Mouse (Mus musculus): ENCODE data around the gene Gm20388. TPM values are rescaled to one million over a fixed set of nuclear protein-coding genes. Genes with fewer than 3 reads are reported as not detected.

The Gm20388 gene
- polyA plus RNA-seq, 1 experiment from 2014 or later: not detected

DNA sequence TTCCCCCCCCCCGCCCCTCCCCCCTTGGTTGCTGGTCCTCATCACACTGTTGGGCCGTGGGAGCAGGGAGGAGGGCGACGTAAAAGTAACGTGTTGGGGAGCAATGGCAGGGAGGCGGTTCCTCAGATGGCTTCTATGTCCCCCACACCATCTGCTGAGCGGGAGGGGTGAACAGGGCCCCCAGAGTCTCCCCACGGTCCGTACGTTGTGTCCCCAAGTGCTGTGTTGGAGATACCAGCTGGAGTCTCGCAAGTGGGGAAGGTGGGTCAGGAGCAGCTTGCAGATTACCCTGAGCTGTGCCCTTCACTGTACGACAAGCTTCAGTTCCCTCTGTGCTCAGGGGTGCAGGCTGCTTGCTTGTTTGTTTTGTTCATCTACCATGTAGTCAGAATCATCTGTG is 1813.2 kb downstream of the Gm20388 start:
- no peak overlapping the region for H3K9ac ChIP-seq
- no peak overlapping the region for H3K27ac ChIP-seq (replicated peaks)
- 67% methylated on average over 12 of the region's 12 CpGs for WGBS
- H3K4me2 ChIP-seq: no peak overlapping the region
- H3K4me3 ChIP-seq: no peak overlapping the region
- no peak for ATAC-seq (ENCODE audit: extremely low read depth, insufficient number of reproducible peaks, low FRiP score, low TSS enrichment)
- 0 out of 2 replicates have a peak, but pooled peaks cover 6% of the 10 kb centered on the region for H3K9me3 ChIP-seq
- peaks cover 93% of the 10 kb centered on the region for H3K27me3 ChIP-seq (replicated peaks)
- H3K36me3 ChIP-seq: no peaks in the 10 kb centered on the region
- no peaks in the 10 kb centered on the region for H3K4me1 ChIP-seq

DNA sequence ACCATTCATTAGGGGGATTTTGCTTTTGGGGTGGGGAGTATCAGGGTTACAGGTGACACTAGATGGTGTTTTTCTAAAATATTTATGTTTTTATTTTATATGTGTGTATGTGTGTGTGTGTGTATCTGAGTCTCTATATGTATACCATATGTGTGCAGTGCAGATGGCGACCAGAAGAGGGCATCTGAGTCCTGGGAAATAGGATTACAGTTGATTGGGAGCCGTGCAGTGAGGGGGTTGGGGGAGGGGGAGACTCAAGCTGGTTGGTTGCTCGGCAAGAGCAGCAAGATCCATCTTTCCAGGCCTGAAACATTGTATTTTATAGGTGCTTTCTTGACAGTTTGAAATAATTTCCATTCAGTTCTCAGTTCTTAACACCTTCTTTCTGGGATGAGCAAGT is 1816.5 kb downstream of the Gm20388 start:
- no peak overlapping the region for H3K4me3 ChIP-seq
- peaks cover 17% of the 10 kb centered on the region; the same call in 1 of the 2 replicates for H3K4me1 ChIP-seq
- no peak for ATAC-seq (ENCODE audit: extremely low read depth, insufficient number of reproducible peaks, low FRiP score, low TSS enrichment)
- 0 out of 2 replicates have a peak, but pooled peaks cover 6% of the 10 kb centered on the region for H3K9me3 ChIP-seq
- 50% methylated on average over 3 of the region's 3 CpGs for WGBS
- H3K27me3 ChIP-seq (replicated peaks): peaks cover 98% of the 10 kb centered on the region
- no peak overlapping the region for H3K9ac ChIP-seq
- no peak overlapping the region for H3K4me2 ChIP-seq
- no peak overlapping the region for H3K27ac ChIP-seq (replicated peaks)
- H3K36me3 ChIP-seq: no peaks in the 10 kb centered on the region

DNA sequence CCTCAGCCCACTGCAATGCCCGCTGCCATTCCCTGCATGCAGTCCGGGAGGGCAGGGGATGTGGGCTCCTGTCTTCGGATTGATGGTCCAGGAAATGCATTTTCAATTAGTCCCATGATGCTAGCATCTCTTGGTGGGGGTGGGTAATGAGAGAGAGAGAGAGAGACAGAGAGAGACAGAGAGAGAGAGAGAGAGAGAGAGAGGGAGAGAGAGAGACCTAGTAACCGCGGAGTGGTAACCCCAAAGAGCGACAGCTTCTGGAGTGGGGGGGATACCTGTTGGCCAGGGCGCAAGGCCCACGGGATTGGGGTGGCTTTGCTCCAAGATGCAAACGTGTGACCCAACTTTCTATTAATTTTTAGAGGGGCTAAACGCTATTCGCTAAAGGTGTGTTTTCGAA is 1818.7 kb downstream of the Gm20388 start, which contains the start of gene Jph3:
TSS of gene Jph3 (plus strand) at position 301 of the 400 bp plus-strand sequence.
- Histone ChIP-seq H3K9me3 (0 out of 2 replicates have a peak, but pooled peaks cover 6% of the 10 kb centered on the region), H3K4me2 (peak within 1 kb of the TSS; percentile 79), H3K4me1 (peaks cover 17% of the 10 kb centered on the region; the same call in 1 of the 2 replicates), H3K27me3 (replicated peaks) (peaks cover 98% of the 10 kb centered on the region), H3K27ac (replicated peaks) (no peak within 1 kb of the TSS), H3K9ac (peak within 1 kb of the TSS; percentile 52), H3K36me3 (no peaks in the 10 kb centered on the region), H3K4me3 (peak within 1 kb of the TSS; percentile 57)
- 12% methylated on average over 12 of the region's 12 CpGs for WGBS
- no peak for ATAC-seq (ENCODE audit: extremely low read depth, insufficient number of reproducible peaks, low FRiP score, low TSS enrichment)

DNA sequence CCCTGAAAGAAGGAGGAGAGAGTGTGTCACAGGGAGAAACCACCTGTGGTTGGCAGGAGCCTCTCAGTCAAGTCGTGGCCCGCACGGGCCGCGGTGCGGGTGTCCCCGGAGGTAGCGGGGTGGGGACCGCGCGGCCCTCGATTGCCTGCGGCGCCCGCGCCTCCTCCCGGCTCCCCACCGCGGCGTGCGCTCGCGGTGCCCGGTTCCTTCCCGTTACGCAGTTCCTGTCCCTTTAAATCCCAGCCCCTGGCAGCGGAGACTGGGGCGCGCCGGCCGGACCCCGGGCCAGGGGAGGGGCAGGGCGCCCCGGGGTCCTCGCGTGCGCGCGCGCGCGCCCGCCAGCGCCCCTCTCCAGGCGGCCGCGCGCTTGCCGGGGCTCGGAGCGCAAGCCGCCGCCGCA is 1819.1 kb downstream of the Gm20388 start:
- Histone ChIP-seq H3K4me1 (peaks cover 17% of the 10 kb centered on the region; the same call in 1 of the 2 replicates), H3K9me3 (0 out of 2 replicates have a peak, but pooled peaks cover 6% of the 10 kb centered on the region), H3K4me3 (peak overlapping the region; percentile 57), H3K27me3 (replicated peaks) (peaks cover 96% of the 10 kb centered on the region), H3K36me3 (no peaks in the 10 kb centered on the region), H3K4me2 (peak overlapping the region; percentile 79), H3K27ac (replicated peaks) (no peak overlapping the region), H3K9ac (peak overlapping the region; percentile 52)
- under 1% methylated on average over 54 of the region's 54 CpGs for WGBS
- no peak for ATAC-seq (ENCODE audit: extremely low read depth, insufficient number of reproducible peaks, low FRiP score, low TSS enrichment)

DNA sequence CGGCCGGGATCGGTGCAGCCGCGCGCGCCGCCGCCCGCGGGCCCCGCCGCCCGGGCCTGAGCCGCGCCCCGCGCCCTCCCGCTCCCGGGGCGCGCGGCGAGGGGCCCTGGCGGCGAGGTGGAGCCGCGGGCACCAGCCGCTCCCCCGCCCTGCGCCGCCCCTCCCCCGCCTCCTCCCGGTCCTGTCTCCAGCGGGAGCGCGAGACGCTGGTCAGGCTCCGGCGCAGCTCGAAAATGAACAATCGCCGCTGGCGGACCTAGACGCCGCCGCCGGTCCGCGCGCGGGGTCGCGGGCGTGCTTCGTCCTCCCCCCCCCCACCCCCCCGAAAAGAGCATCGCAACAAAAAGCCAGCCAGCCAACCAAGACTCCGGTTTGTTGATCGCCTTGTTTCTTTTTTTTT is 1819.5 kb downstream of the Gm20388 start:
- Histone ChIP-seq H3K4me2 (peak overlapping the region; percentile 79), H3K36me3 (no peaks in the 10 kb centered on the region), H3K4me1 (peaks cover 17% of the 10 kb centered on the region; the same call in 1 of the 2 replicates), H3K27me3 (replicated peaks) (peaks cover 95% of the 10 kb centered on the region), H3K27ac (replicated peaks) (no peak overlapping the region), H3K4me3 (peak overlapping the region; percentile 57), H3K9ac (peak overlapping the region; percentile 52), H3K9me3 (0 out of 2 replicates have a peak, but pooled peaks cover 6% of the 10 kb centered on the region)
- under 1% methylated on average over 29 of the region's 60 CpGs for WGBS
- no peak for ATAC-seq (ENCODE audit: extremely low read depth, insufficient number of reproducible peaks, low FRiP score, low TSS enrichment)

DNA sequence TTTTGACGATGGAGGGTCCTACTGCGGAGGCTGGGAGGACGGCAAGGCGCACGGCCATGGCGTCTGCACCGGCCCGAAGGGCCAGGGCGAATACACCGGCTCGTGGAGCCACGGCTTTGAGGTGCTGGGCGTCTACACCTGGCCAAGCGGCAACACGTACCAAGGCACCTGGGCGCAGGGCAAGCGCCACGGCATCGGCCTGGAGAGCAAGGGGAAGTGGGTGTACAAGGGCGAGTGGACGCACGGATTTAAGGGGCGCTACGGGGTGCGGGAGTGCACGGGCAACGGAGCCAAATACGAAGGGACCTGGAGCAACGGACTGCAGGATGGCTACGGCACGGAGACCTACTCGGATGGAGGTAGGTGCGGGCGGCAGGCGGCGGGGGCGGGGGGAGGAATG is 1820.0 kb downstream of the Gm20388 start:
- Histone ChIP-seq H3K9me3 (0 out of 2 replicates have a peak, but pooled peaks cover 6% of the 10 kb centered on the region), H3K4me3 (peak overlapping the region; percentile 57), H3K9ac (no peak overlapping the region), H3K4me2 (peak overlapping the region; percentile 79), H3K36me3 (no peaks in the 10 kb centered on the region), H3K27me3 (replicated peaks) (peaks cover 96% of the 10 kb centered on the region), H3K27ac (replicated peaks) (no peak overlapping the region), H3K4me1 (peaks cover 17% of the 10 kb centered on the region; the same call in 1 of the 2 replicates)
- no peak for ATAC-seq (ENCODE audit: extremely low read depth, insufficient number of reproducible peaks, low FRiP score, low TSS enrichment)
- WGBS: under 1% methylated on average over 34 of the region's 37 CpGs

DNA sequence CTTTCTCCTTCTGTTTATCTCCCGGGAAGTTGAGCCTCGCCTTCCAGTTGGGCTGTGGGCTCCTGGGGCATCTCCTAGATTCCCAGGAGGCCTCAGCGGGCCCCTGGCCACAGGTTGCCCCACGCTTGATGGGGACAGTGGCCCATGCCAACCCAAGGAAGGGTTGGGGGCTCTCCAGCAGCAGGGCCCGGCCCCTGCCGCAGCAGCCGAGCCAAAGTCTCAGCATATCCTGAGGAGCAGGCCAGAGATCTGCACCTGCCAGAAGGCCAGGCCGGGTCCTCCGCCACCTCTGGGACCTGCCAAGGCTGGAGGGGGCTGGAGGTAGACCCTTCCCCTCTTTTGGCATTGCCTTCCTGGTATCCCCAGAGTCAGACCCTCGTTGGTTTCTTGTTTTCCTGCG is 1820.4 kb downstream of the Gm20388 start:
- Histone ChIP-seq H3K36me3 (no peaks in the 10 kb centered on the region), H3K27ac (replicated peaks) (no peak overlapping the region), H3K9ac (no peak overlapping the region), H3K4me3 (peak overlapping the region; percentile 57), H3K4me1 (peaks cover 17% of the 10 kb centered on the region; the same call in 1 of the 2 replicates), H3K27me3 (replicated peaks) (peaks cover 96% of the 10 kb centered on the region), H3K9me3 (0 out of 2 replicates have a peak, but pooled peaks cover 6% of the 10 kb centered on the region), H3K4me2 (peak overlapping the region; percentile 79)
- ATAC-seq (ENCODE audit: extremely low read depth, insufficient number of reproducible peaks, low FRiP score, low TSS enrichment): no peak
- WGBS: 4% methylated on average over 11 of the region's 11 CpGs

DNA sequence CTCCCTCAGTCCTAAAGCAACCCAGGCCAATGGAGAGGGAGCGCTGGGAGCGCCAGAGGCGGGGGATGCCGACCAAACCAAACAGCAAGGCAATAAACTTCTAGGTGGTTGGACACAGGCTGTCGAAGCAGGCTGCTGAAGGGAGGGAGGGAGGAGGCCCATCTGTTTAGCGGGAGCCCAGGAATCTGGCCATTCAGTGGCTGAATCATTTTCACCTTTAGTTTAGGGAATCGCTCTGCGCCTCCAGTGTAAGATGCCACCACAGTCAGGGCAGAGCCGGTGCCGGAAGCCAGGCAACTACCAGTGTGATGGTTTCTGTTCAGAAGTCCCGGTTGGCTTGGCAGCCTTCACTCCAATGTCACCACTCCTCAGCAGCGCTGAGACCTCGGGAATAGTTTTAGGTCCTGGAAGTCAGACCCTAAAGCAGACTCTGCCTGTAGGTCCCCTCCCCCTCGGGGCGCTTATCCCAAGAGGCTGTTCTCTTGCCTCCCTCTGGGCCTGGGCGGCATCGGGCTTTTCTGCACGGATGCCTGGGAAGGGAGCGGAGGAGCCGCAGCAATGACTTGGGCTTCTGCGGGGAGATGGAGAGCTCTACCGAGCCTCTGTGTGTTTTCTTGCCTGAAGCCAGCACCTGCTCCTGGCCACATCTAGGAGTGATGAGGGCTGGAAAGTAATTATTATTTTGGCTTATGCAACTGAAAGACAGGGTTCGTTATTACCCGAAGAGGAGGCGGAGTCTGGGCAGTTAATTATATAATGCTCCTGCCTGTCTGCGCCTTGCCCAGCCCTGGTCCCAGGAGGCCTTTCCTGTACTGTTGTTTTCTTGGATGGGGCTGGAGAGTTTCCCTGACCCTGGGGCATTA is 1821.1 kb downstream of the Gm20388 start:
- Histone ChIP-seq H3K4me2 (no peak overlapping the region), H3K36me3 (no peaks in the 10 kb centered on the region), H3K27ac (replicated peaks) (no peak overlapping the region), H3K9me3 (0 out of 2 replicates have a peak, but pooled peaks cover 6% of the 10 kb centered on the region), H3K9ac (no peak overlapping the region), H3K27me3 (replicated peaks) (peaks cover 94% of the 10 kb centered on the region), H3K4me1 (peaks cover 17% of the 10 kb centered on the region; the same call in 1 of the 2 replicates), H3K4me3 (peak overlapping the region; percentile 57; the same call in 1 of the 2 replicates)
- WGBS: 8% methylated on average over 26 of the region's 26 CpGs
- ATAC-seq (ENCODE audit: extremely low read depth, insufficient number of reproducible peaks, low FRiP score, low TSS enrichment): no peak

DNA sequence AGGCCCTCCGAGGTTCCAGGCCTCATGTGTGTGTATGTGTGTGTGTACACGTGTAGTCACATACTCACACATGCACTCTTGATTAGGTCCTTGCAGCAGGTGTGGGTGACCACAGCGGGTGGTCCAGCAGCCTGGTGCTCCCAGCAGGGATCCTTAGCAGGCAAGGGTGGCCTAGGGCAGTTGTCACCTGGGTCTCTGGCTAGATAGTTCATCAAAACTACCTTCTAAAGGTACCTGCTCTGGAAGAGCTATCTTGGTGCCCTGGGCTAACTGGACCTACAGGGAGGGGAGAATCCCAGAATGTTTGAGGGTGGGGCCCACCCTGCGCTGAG is 1821.7 kb downstream of the Gm20388 start:
- Histone ChIP-seq H3K4me2 (no peak overlapping the region), H3K4me1 (peaks cover 17% of the 10 kb centered on the region; the same call in 1 of the 2 replicates), H3K27me3 (replicated peaks) (peaks cover 95% of the 10 kb centered on the region), H3K9me3 (0 out of 2 replicates have a peak, but pooled peaks cover 2% of the 10 kb centered on the region), H3K27ac (replicated peaks) (no peak overlapping the region), H3K9ac (no peak overlapping the region), H3K36me3 (no peaks in the 10 kb centered on the region), H3K4me3 (no peak overlapping the region)
- 54% methylated on average over 4 of the region's 4 CpGs for whole genome bisulfite sequencing
- no peak for ATAC-seq (ENCODE audit: extremely low read depth, insufficient number of reproducible peaks, low FRiP score, low TSS enrichment)

DNA sequence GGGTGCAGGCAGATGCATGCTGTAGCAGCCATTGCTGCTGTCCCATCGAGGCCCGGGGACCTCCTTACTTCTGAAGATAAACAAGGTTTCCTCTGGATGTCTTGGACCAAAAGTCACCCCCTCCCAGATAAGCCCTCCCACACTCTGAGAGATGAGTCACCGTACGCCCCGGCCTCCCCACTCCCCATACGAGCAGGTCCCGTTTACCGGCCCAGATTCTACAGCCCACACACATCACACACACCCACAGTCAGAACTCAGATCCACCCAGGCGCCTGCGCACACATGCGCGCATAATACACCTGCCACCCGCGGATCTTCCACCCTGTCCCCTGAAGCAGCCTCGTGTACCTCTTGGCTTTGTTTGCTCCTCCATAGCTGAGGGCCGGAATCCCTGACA is 1823.6 kb downstream of the Gm20388 start:
- H3K27me3 ChIP-seq (replicated peaks): peaks cover 78% of the 10 kb centered on the region
- no peaks in the 10 kb centered on the region for H3K9me3 ChIP-seq
- 85% methylated on average over 16 of the region's 16 CpGs for WGBS
- no peak overlapping the region for H3K4me3 ChIP-seq
- H3K4me2 ChIP-seq: no peak overlapping the region
- peaks cover 17% of the 10 kb centered on the region; the same call in 1 of the 2 replicates for H3K4me1 ChIP-seq
- ATAC-seq (ENCODE audit: extremely low read depth, insufficient number of reproducible peaks, low FRiP score, low TSS enrichment): no peak
- no peaks in the 10 kb centered on the region for H3K36me3 ChIP-seq
- H3K9ac ChIP-seq: no peak overlapping the region
- H3K27ac ChIP-seq (replicated peaks): no peak overlapping the region

DNA sequence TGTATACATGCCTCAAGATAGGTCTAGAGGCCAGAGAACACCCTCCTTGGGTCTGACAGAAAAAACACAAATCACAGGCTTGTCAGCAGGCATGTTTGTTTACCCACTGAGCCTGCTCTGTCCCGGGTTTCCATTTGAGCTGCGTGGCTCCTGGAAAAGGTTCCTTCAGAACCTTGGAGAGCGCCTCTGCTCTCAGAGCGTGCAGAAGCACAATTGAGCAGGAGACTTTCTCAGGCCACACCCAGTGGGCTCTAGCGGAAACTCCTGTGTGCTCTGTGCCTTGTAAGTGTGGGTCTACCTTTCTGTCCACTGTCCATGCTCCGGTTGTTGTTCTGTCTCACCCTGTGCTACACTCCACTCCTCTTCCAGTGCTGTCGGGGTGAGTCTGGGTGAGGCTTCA is 1825.6 kb downstream of the Gm20388 start:
- no peak overlapping the region for H3K27ac ChIP-seq (replicated peaks)
- no peaks in the 10 kb centered on the region for H3K9me3 ChIP-seq
- ATAC-seq (ENCODE audit: extremely low read depth, insufficient number of reproducible peaks, low FRiP score, low TSS enrichment): no peak
- H3K4me2 ChIP-seq: no peak overlapping the region
- H3K27me3 ChIP-seq (replicated peaks): peaks cover 77% of the 10 kb centered on the region
- no peak overlapping the region for H3K9ac ChIP-seq
- H3K4me3 ChIP-seq: no peak overlapping the region
- no peaks in the 10 kb centered on the region for H3K36me3 ChIP-seq
- 10% methylated on average over 7 of the region's 7 CpGs for WGBS
- H3K4me1 ChIP-seq: peaks cover 5% of the 10 kb centered on the region; the same call in 1 of the 2 replicates

Data from heart, embryonic 13.5 days (tissue).